Mouse (Mus musculus) midbrain, postnatal 0 days (tissue): ENCODE data around the gene Upp2. TPM values are rescaled to one million over a fixed set of nuclear protein-coding genes. Genes with fewer than 3 reads are reported as not detected.

Experiments used
- ATAC-seq: fragments of 200-750 bp; cut with Nextera tagmentation; 2 replicates; pipeline ENCODE4 v1.8.0; 2017; ENCODE audit warnings: moderate number of reproducible peaks, mild to moderate bottlenecking, moderate TSS enrichment, moderate library complexity; ENCODE audit not compliant: low FRiP score
- DNase-seq: peaks from one replicate; pipeline ENCODE4 v3.0.0-alpha.2; 2015; ENCODE audit warnings: low spot score
- H3K27ac ChIP-seq: fragments of 300-500 bp; sonication (generic); 2 replicates; pipeline ENCODE4 v1.5.1; 2014; ENCODE audit warnings: low read depth, mild to moderate bottlenecking, low read length, mixed read lengths
- H3K27me3 ChIP-seq: fragments of 300-500 bp; sonication (generic); 2 replicates; pipeline ENCODE4 v1.6.1; 2014; ENCODE audit warnings: low read length, control low read depth, mixed read lengths; ENCODE audit not compliant: insufficient read depth
- H3K36me3 ChIP-seq: fragments of 300-500 bp; sonication (generic); 2 replicates; pipeline ENCODE4 v1.6.1; 2014; ENCODE audit warnings: low read length, control low read depth, mixed read lengths; ENCODE audit not compliant: insufficient read depth
- H3K4me1 ChIP-seq: fragments of 300-500 bp; sonication (generic); 2 replicates; pipeline ENCODE4 v1.6.1; 2014; ENCODE audit warnings: mild to moderate bottlenecking, control low read depth, antibody characterized with exemption, low read length, mixed read lengths; ENCODE audit not compliant: insufficient read depth
- H3K4me2 ChIP-seq: fragments of 300-500 bp; sonication (generic); 2 replicates; pipeline ENCODE4 v1.6.1; 2014; ENCODE audit warnings: low read depth, mild to moderate bottlenecking, low read length, mixed read lengths; ENCODE audit not compliant: poor library complexity, severe bottlenecking
- H3K4me3 ChIP-seq: fragments of 300-500 bp; sonication (generic); 2 replicates; pipeline ENCODE4 v1.5.1; 2014; ENCODE audit warnings: low read depth, mild to moderate bottlenecking, low read length, moderate library complexity
- H3K9ac ChIP-seq: fragments of 300-500 bp; sonication (generic); replicated peaks from 2 replicates; pipeline ENCODE4 v1.6.1; 2014; ENCODE audit warnings: mild to moderate bottlenecking, low read length, moderate library complexity, mixed read lengths; ENCODE audit not compliant: poor library complexity, severe bottlenecking
- H3K9me3 ChIP-seq: fragments of 300-500 bp; sonication (generic); 2 replicates; pipeline ENCODE4 v1.6.1; 2016; ENCODE audit warnings: low read length, control low read depth
- CTCF ChIP-seq: IDR thresholded peaks from 2 replicates; pipeline ENCODE4 v1.5.1; 2016; ENCODE audit warnings: antibody characterized with exemption, mild to moderate bottlenecking
- WGBS: fragments of 180-500 bp; shearing (Covaris S2); extraction: QIAGEN DNeasy Blood & Tissue Kit; methylation state at CpG from one replicate; pipeline ENCODE4 v1.1.7; 2014; 5-methylcytosine and 5-hydroxymethylcytosine counted together
- polyA plus RNA-seq: library from polyadenylated mRNA; unstranded; fragments of >200 nt; fragmentation: Nextera tagmentation; extraction: Ambion mirVana; gene quantifications from 2 replicates; pipeline ENCODE4 v1.2.1, GENCODE M21; 2015
- total RNA-seq: library from RNA; depleted of rRNA; stranded (reverse); fragments of >200 nt; gene quantifications from 2 replicates; pipeline ENCODE4 v1.2.3, GENCODE M21; 2014

Gene Upp2
- total and polyA plus RNA-seq, 2 experiments from 2014 or later = 11.6 TPM

DNA sequence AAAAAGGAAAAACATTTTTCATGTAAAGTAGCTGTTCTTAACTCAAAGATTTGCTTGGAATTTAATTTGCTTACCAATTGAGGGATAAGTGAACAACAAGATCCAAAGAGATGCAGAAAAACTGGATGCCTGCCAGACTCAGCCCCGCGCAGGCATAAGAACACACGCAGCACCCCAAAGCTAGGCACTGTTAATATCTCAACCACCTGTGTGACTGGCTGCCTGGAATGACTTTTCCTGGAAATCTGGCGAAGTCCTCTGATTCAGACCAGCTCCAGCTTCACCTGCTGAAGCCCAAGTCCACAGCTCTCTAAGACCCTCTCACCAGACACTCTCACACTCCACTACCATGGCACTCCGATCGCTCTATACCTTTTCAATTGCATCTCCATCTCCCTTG lies 42.7 kb upstream of the Upp2 start:
- no peaks in the 10 kb centered on the region for H3K4me1 ChIP-seq
- no peak overlapping the region for H3K4me2 ChIP-seq
- no peaks in the 10 kb centered on the region for H3K9me3 ChIP-seq
- no peaks in the 10 kb centered on the region for H3K36me3 ChIP-seq
- no peak overlapping the region for H3K4me3 ChIP-seq
- WGBS = 76% methylated on average over 6 of the region's 6 CpGs
- H3K9ac ChIP-seq = no peak overlapping the region
- no peak for TF ChIP-seq CTCF
- H3K27ac ChIP-seq = no peak overlapping the region
- no peaks in the 10 kb centered on the region for H3K27me3 ChIP-seq
- DNase-seq (no peak), ATAC-seq (no peak)

DNA sequence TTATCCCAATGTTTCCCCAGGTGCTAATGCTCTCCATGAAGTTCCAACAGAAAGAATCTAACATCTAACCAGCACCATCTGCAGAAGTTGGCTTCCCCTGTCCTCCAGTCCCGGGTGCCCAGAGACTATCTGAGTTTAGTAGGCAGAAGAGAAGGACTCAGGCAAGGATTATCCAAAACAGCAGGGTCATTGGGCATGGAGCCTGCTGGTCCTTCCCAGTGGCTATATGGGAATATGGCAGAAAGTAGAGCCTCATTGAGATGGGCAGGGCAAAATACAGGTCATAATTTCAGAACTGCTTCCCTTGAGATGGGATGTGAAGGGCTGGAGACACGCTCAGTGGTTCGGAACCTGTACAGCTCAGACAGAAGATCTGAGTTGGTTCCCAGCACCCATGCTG lies 39.3 kb upstream of the Upp2 start:
- TF ChIP-seq CTCF = no peak
- no peaks in the 10 kb centered on the region for H3K36me3 ChIP-seq
- no peak overlapping the region for H3K9ac ChIP-seq
- H3K4me2 ChIP-seq = no peak overlapping the region
- no peaks in the 10 kb centered on the region for H3K9me3 ChIP-seq
- H3K4me1 ChIP-seq = peaks cover 7% of the 10 kb centered on the region
- ATAC-seq = no peak
- no peaks in the 10 kb centered on the region for H3K27me3 ChIP-seq
- no peak for DNase-seq
- WGBS = 59% methylated on average over 3 of the region's 3 CpGs
- no peak overlapping the region for H3K27ac ChIP-seq
- H3K4me3 ChIP-seq = no peak overlapping the region

DNA sequence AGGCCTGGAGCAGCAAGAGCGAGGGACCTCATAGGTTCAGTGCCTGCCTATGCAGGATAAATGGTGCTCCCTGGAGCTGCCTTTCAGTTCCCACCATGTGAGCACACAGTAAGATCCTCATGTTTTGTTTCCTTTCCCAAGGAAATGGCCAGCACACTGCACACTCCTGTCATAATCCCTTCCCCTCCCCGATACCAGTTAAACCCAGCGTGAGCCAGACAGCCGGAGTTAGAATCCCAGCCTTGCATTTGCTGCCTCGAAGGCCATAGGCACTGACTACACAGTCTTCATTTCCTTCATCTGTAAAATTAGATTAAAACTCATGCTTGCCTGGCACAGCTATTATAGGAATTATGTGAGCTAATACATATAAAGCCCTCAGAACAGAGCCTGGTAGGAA lies 37.7 kb upstream of the Upp2 start:
- TF ChIP-seq CTCF = no peak
- Histone ChIP-seq H3K4me2 (no peak overlapping the region), H3K4me3 (no peak overlapping the region), H3K27ac (no peak overlapping the region), H3K9ac (0 out of 2 replicates have a peak overlapping the region, but pooled peaks have one; percentile 2), H3K36me3 (no peaks in the 10 kb centered on the region), H3K9me3 (no peaks in the 10 kb centered on the region), H3K27me3 (no peaks in the 10 kb centered on the region), H3K4me1 (peaks cover 13% of the 10 kb centered on the region)
- 33% methylated on average over 5 of the region's 5 CpGs for WGBS
- DNase-seq (no peak), ATAC-seq (0 out of 2 replicates have a peak, but pooled peaks have one; percentile 24)

DNA sequence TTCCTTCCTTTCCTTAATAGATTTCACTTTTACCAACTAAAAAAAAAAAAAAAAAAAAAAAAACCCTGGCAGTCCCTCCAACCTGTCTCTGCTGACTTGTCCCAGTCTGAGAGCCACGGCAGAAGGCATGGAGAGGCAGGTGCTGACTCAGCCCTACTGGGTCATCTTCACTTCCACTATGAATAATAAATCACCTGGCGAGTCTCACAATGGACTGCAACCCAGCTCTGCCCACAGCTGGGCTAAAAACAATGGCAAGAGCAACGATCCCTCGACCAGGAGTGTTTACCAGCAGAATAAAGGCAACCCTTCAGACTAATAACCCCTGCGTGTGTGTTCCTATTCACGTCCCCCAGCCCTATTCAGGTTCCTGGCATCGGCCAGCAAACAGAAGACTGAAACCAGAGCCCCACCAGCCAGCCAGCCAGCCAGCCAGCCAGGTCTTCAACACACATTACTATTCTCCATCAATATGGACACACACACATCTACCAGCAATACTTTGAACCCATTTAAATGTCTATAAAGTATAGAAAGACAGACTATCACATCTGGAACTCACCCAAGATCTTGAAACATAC lies 37.1 kb upstream of the Upp2 start:
- H3K27me3 ChIP-seq = no peaks in the 10 kb centered on the region
- no peak for DNase-seq
- TF ChIP-seq CTCF = no peak
- H3K4me2 ChIP-seq = no peak overlapping the region
- no peak overlapping the region for H3K27ac ChIP-seq
- H3K9me3 ChIP-seq = no peaks in the 10 kb centered on the region
- no peaks in the 10 kb centered on the region for H3K36me3 ChIP-seq
- no peak overlapping the region for H3K9ac ChIP-seq
- no peak for ATAC-seq
- 19% methylated on average over 7 of the region's 7 CpGs for WGBS
- no peak overlapping the region for H3K4me3 ChIP-seq
- peaks cover 13% of the 10 kb centered on the region for H3K4me1 ChIP-seq

DNA sequence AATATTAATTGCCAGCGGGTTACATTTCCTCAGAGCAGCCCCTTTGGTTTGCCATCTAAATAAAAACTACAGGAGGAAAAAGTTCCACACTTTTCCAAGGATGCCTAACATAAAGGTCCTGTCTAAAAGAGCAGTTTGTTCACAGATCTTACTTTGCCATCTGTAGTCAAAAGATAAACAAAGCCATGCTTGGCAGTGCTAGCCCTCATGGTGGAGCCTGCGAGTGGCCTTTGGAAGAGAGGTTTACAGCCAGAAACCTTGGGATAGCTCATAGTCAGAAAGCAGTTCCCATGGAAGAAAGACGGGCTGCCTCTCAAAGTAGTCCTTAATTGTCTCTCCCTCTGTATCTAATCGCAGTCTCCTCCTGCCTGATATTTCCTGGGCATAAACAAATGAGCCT lies 36.6 kb upstream of the Upp2 start:
- H3K27ac ChIP-seq = no peak overlapping the region

DNA sequence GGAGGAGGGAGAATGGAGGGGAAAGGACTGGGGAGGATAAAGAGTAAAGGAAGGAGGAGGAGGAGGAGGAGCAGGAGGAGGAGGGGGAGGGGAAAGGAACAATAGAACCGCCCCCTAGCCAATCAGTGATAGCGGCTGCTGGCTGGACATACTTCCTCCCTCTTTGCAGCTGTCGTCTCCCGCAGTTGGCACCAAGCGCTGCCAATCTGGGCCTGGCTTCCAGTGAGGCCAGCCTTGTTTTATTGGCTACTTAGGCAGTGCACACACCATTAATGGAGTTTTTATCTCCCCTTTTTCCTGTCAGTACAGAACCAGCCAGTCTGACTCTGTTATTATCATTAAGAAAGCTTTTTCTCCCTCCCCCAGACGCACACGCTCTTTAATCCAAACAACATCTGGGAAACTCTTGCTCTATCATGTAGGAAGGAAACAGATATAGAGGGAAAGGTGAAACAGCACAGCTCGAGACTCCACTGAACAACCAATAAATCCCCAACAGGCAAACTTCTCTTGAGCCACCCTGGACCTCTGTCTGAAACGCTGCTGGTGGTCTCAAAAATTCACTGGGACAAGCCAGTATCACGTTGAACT lies 34.7 kb upstream of the Upp2 start:
- ATAC-seq = peak; percentile 83
- Histone ChIP-seq H3K27me3 (no peaks in the 10 kb centered on the region), H3K4me2 (peak overlapping the region; percentile 30), H3K9ac (no peak overlapping the region), H3K4me1 (peaks cover 13% of the 10 kb centered on the region), H3K4me3 (no peak overlapping the region), H3K9me3 (no peaks in the 10 kb centered on the region), H3K36me3 (no peaks in the 10 kb centered on the region; the same call in 1 of the 2 replicates), H3K27ac (peak overlapping the region; percentile 62)
- WGBS = 17% methylated on average over 10 of the region's 10 CpGs
- peak; percentile 93 for DNase-seq
- no peak for TF ChIP-seq CTCF

More for the DNA sequence above, 36.6 kb upstream of the Upp2 start:
- ATAC-seq (no peak), DNase-seq (no peak)
- WGBS = 73% methylated on average over 4 of the region's 4 CpGs
- no peak for TF ChIP-seq CTCF
- no peak overlapping the region for H3K4me2 ChIP-seq
- no peaks in the 10 kb centered on the region for H3K36me3 ChIP-seq
- H3K4me3 ChIP-seq = no peak overlapping the region
- peaks cover 13% of the 10 kb centered on the region for H3K4me1 ChIP-seq
- H3K9ac ChIP-seq = no peak overlapping the region
- H3K9me3 ChIP-seq = no peaks in the 10 kb centered on the region
- no peaks in the 10 kb centered on the region for H3K27me3 ChIP-seq
